15 mouse cellular contexts compared by ENCODE assay signal in the genomic region with DNA sequence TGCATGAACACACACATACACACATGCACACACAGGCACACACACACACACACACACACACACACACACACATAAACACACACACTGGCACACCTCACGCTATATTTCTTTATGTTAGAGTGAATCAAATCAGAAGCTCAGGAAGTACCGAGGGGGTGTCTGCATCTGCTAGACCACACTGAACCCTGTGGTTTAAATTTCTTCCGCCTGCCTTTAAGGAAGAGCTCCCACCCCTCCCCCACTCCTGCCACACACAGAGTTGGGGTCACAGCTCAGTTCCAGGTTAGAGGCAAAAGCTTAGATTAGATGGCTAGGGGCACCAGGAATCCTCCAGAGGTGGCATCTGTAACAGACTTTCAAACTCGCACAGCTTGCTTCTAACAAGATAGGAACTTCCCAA. TPM values are rescaled to one million over a fixed set of nuclear protein-coding genes. Genes with fewer than 3 reads are reported as not detected.
DNase-seq lines count a peak whose midpoint lies in the region; ATAC-seq lines count a peak whose summit lies in the region.
"Had no signal": no experiment of that assay in that cellular context is flagged by ENCODE, and none has a peak within 500 bp of the region (broad histone marks: within the 10 kb centered on the region; RNA-seq: fewer than 3 reads in every experiment).

No protein-coding gene starts in this region.

- no peak for DNase-seq in kidney, adult 18-20 months
- DNase-seq in CD4-positive, CD25-positive, alpha-beta regulatory T cell, adult 2 months (ENCODE audit: low read depth, low spot score): peak; percentile 64
- peak; percentile 69 for DNase-seq in naive thymus-derived CD4-positive, alpha-beta T cell, adult 2 months (ENCODE audit: low read depth)
- no peak for DNase-seq in layer of hippocampus, adult 8-10 months (ENCODE audit: low spot score in 2 of 2)
- DNase-seq in midbrain, embryonic 11.5 days (ENCODE audit: low spot score, missing footprints): no peak
- DNase-seq: cerebellum, adult 11 months; gastrocnemius, adult 2 months; heart, postnatal 10 days; kidney, postnatal 25 days; layer of hippocampus, postnatal 36 days had no signal

- H3K9me3 ChIP-seq in kidney, embryonic 15.5 days (replicated peaks): no peaks in the 10 kb centered on the region
- no peaks in the 10 kb centered on the region for H3K9me3 ChIP-seq in embryonic facial prominence, embryonic 13.5 days
- no peaks in the 10 kb centered on the region for H3K9me3 ChIP-seq in midbrain, embryonic 11.5 days (ENCODE audit: control insufficient read depth, low read length)
- H3K9me3 ChIP-seq: forebrain, embryonic 13.5 days had no signal

- no peak overlapping the region for H3K4me3 ChIP-seq in kidney, embryonic 15.5 days (replicated peaks)
- H3K4me3 ChIP-seq in embryonic facial prominence, embryonic 13.5 days: no peak overlapping the region
- no peak overlapping the region for H3K4me3 ChIP-seq in midbrain, embryonic 11.5 days (ENCODE audit: low read depth, low read length)
- H3K4me3 ChIP-seq: forebrain, embryonic 13.5 days; gastrocnemius, adult 2 months had no signal

- whole genome bisulfite sequencing in kidney, embryonic 15.5 days: 26% methylated on average over 4 of the region's 4 CpGs
- WGBS in embryonic facial prominence, embryonic 13.5 days: 12% methylated on average over 4 of the region's 4 CpGs
- 47% methylated on average over 4 of the region's 4 CpGs for WGBS in midbrain, embryonic 11.5 days

- H3K4me2 ChIP-seq in kidney, embryonic 15.5 days: no peak overlapping the region
- H3K4me2 ChIP-seq in embryonic facial prominence, embryonic 13.5 days: no peak overlapping the region
- no peak overlapping the region for H3K4me2 ChIP-seq in midbrain, embryonic 11.5 days
- H3K4me2 ChIP-seq: forebrain, embryonic 13.5 days had no signal

- peaks cover 87% of the 10 kb centered on the region for H3K4me1 ChIP-seq in kidney, embryonic 15.5 days
- H3K4me1 ChIP-seq in embryonic facial prominence, embryonic 13.5 days: peaks cover 64% of the 10 kb centered on the region
- H3K4me1 ChIP-seq in midbrain, embryonic 11.5 days (ENCODE audit: control insufficient read depth, insufficient read depth, low read length): peaks cover 7% of the 10 kb centered on the region

- H3K27ac ChIP-seq in kidney, embryonic 15.5 days: peak overlapping the region; percentile 82
- peak overlapping the region; percentile 18; the same call in 1 of the 2 replicates for H3K27ac ChIP-seq in embryonic facial prominence, embryonic 13.5 days
- H3K27ac ChIP-seq in midbrain, embryonic 11.5 days (ENCODE audit: low read depth, low read length): no peak overlapping the region
- H3K27ac ChIP-seq: forebrain, embryonic 13.5 days; gastrocnemius, adult 2 months; hindbrain, postnatal 0 days had no signal

- ATAC-seq in kidney, embryonic 15.5 days (replicated peaks; ENCODE audit: low FRiP score): no peak
- ATAC-seq in embryonic facial prominence, embryonic 13.5 days (ENCODE audit: insufficient number of reproducible peaks, insufficient read depth, low FRiP score, low TSS enrichment, low read depth): no peak
- no peak for ATAC-seq in cerebellum, adult (ENCODE audit: insufficient number of reproducible peaks, low FRiP score, low TSS enrichment)
- ATAC-seq in midbrain, embryonic 11.5 days (ENCODE audit: low FRiP score): no peak
- ATAC-seq: forebrain, embryonic 13.5 days; hindbrain, postnatal 0 days had no signal

- no peak overlapping the region for H3K9ac ChIP-seq in kidney, embryonic 15.5 days
- H3K9ac ChIP-seq in embryonic facial prominence, embryonic 13.5 days: no peak overlapping the region
- no peak overlapping the region for H3K9ac ChIP-seq in midbrain, embryonic 11.5 days (ENCODE audit: low read length)
- H3K9ac ChIP-seq: forebrain, embryonic 13.5 days had no signal

- no peaks in the 10 kb centered on the region for H3K36me3 ChIP-seq in kidney, embryonic 15.5 days
- no peaks in the 10 kb centered on the region for H3K36me3 ChIP-seq in embryonic facial prominence, embryonic 13.5 days
- no peaks in the 10 kb centered on the region for H3K36me3 ChIP-seq in midbrain, embryonic 11.5 days (ENCODE audit: control insufficient read depth, insufficient read depth, low read length)

- no peaks in the 10 kb centered on the region for H3K27me3 ChIP-seq in kidney, embryonic 15.5 days
- H3K27me3 ChIP-seq in embryonic facial prominence, embryonic 13.5 days: no peaks in the 10 kb centered on the region
- no peaks in the 10 kb centered on the region for H3K27me3 ChIP-seq in midbrain, embryonic 11.5 days (ENCODE audit: control insufficient read depth, insufficient read depth, low read length)
- H3K27me3 ChIP-seq: forebrain, embryonic 13.5 days had no signal

RNA-seq across cellular contexts. Expression of a gene that starts 42.4 kb away (rescaled TPM):
- 11.7 and 12.7 TPM in 2 replicates for polyA plus RNA-seq in kidney, embryonic 15.5 days (2015; fragmentation: Nextera tagmentation; extraction: Ambion mirVana)
- polyA plus RNA-seq in embryonic facial prominence, embryonic 13.5 days (2015; fragmentation: Nextera tagmentation; extraction: Ambion mirVana): 12.2 and 13.5 TPM in 2 replicates
- total RNA-seq in layer of hippocampus, adult 8-10 months (2022): 10 to 100 TPM; 19.4 to 41.1 (median 33.3) TPM
- 6.3 and 7.5 TPM in 2 replicates for polyA plus RNA-seq in midbrain, embryonic 11.5 days (2014; fragmentation: Nextera tagmentation; extraction: Ambion mirVana)

Comparison
In these comparisons a context has a peak if more than half of its experiments do, and no peak if none do; other contexts are left out.
1. DNase-seq: peak in CD4-positive, CD25-positive, alpha-beta regulatory T cell, adult 2 months (single experiment) and naive thymus-derived CD4-positive, alpha-beta T cell, adult 2 months (single experiment); none in kidney, adult 18-20 months (single experiment), layer of hippocampus, adult 8-10 months (0 of 2) and midbrain, embryonic 11.5 days (single experiment).